Mouse (Mus musculus) cerebellum, postnatal 25 days (tissue): ENCODE data around the gene Grpel1.

ENCODE experiments used
- DNase-seq, 2 experiments: peaks; one replicate each; pipeline ENCODE4 v3.0.0; 2021; ENCODE audit warnings: mixed read lengths in 2 of 2

The Grpel1 gene

GRCm38 (mm10) chr5:36462810-36463209 is 2.0 kb upstream of the Grpel1 start:
- DNase-seq: peak; percentile 83 to 89

GRCm38 (mm10) chr5:36463391-36463790 is 1.4 kb upstream of the Grpel1 start:
- no peak for DNase-seq

- DNase-seq: no peak
Measured at GRCm38 (mm10) chr5:36465889-36466288, 1.1 kb downstream of the Grpel1 start.

DNA sequence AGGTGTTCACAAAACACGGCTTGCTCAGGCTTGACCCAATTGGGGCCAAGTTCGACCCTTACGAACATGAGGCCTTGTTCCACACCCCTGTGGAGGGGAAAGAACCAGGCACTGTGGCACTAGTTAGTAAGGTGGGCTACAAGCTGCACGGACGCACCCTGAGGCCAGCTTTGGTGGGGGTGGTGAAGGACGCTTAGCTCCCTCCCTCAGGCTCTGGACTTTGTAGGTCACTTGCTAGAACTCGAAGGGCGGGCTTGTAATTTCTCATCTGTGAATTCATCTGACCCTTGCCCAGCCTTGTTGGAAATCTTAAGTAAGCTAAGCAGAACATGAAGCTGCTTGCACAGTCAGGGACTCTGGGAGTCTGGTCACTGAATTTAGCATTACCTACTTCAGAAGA is 6.4 kb downstream of the Grpel1 start:
- DNase-seq: no peak

- DNase-seq: no peak
Measured at GRCm38 (mm10) chr5:36472876-36473655, 8.3 kb downstream of the Grpel1 start.

- peak; percentile 70 to 83 for DNase-seq
Measured at GRCm38 (mm10) chr5:36474283-36474682, 9.5 kb downstream of the Grpel1 start.

GRCm38 (mm10) chr5:36477486-36477885 is 12.7 kb downstream of the Grpel1 start:
- no peak for DNase-seq

DNA sequence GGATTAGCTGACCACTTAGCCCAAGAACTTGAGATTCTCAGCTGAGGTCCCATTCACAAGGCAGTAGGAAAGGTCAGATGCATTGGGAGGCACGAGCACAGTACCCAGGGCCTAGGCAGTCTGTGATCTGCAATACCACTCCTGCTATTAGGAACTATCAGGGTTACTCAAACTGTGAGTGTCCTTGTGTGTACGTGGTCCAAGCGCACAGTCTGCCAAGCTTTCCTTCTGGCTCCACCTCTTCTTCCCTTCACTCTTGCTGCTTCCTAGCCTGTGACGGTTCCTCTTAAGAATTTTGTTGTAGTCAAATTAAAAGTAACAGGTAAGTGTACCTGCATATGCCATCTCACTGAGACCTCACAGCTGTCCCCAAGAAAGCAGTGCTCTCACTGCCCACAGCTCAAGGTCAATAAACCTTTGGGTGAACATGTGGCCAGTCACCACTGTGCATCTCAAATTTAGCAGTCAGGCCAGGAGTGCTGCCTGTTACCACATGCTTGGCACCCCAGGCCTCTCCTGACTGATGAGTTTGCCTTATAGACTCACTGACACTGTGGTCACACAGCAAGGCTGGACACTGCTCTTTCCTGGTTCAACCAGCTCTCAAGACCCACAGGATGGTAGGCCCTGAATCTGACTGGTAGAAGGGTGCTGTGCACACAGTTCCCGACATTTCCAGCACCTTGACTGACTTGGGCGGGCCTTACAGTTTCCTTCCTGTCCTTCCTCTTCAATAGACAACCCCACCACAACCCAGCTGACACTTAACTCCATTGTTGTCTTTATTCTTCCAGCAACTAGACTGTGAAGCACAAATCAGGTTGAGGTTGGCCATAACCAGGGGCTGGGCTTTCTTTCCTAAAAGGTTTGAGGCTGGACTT is 14.0 kb downstream of the Grpel1 start:
- DNase-seq: no peak

- no peak for DNase-seq
Measured at GRCm38 (mm10) chr5:36479735-36480134, 14.9 kb downstream of the Grpel1 start.

DNA sequence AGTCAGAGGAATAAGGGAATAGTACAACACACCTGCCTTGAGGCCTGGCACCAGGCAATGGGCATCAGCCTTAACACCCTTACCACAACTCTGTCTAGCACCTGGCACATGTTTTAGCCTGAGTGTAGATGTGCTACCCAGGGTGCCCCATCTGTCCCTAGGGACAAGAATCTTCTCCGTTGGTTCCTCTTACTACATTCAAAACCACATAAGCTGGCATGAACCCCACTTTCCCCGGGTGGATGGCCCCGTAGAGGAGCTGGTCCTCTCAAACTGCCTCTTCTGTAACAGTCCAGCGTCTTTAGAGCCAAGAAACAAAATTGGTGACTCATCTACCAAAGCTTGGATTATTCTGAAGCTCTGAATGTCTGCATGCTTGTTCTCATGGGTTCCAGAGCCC is 15.6 kb downstream of the Grpel1 start:
- no peak for DNase-seq

- no peak for DNase-seq
Measured at GRCm38 (mm10) chr5:36481114-36481513, 16.3 kb downstream of the Grpel1 start.

GRCm38 (mm10) chr5:36483203-36484101 is 18.7 kb downstream of the Grpel1 start:
- DNase-seq: peak in 1 of 2 experiments; percentile 66

DNA sequence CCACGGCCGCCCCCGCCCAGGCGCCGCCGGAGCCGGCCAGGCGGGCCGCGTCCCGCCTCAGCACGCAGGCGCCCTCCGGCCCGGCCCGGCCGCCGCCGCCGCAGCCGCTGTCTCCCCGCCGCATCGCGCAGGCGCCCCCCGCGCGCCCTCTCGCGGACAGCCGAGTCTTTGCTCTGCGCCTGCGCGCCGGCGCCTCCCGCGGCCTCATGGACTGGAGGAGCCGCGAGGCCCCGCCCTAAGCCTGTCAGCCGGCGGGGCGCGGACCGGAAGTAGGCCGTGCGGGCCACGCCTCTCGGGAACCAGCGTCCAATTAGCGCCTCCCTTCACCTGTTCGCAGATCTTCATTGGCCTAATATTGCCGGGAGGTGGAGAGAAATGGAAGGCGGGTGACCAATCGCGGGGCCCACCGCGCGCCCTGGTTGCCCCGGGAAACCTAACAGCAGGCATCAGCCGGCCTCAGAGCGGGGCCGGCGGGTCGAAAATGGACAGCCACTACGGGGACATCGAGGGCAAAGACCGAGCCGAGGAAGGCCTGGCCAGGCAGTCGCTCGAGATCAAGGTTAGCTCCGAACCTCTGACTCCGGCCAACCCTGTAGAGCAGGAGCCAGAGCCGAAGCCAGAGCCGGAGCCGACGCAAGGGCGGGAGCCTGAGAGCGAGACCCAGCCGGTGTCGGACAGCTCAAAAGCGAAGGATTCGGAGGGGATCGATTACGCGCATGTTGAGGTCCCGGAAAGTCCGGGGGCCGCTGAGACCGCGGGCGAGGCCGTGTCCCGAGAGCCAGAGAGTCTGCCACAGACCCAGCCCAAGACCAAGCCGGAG is 19.6 kb downstream of the Grpel1 start, which contains the start of the genes Tada2b and Ccdc96:
TSS of gene Tada2b (minus strand) at position 115 of the 820 bp plus-strand sequence.
TSS of gene Ccdc96 (plus strand) at position 418 of the 820 bp plus-strand sequence.
- peak; percentile 97 to 99 for DNase-seq

GRCm38 (mm10) chr5:36485306-36485705 is 20.5 kb downstream of the Grpel1 start:
- DNase-seq: no peak

DNA sequence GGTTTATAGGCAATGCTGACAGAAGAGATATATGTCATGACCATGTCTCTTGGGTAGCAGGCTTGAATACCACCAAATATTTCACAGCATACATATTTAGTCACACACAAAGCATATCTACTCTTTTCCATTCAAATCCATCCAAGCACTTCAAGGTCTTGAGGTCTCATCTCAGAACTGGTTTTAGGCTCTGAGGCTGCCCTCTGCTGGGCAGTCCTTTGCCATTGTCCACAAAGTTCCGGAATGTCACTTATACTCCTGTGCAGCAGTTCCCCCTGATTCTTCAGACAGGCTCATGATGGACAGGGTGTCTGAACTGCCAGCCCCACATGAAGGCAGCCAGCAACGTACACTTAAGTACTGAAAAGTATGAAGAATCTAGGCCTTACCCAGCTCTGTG is 24.4 kb downstream of the Grpel1 start:
- DNase-seq: peak in 1 of 2 experiments; percentile 59

DNA sequence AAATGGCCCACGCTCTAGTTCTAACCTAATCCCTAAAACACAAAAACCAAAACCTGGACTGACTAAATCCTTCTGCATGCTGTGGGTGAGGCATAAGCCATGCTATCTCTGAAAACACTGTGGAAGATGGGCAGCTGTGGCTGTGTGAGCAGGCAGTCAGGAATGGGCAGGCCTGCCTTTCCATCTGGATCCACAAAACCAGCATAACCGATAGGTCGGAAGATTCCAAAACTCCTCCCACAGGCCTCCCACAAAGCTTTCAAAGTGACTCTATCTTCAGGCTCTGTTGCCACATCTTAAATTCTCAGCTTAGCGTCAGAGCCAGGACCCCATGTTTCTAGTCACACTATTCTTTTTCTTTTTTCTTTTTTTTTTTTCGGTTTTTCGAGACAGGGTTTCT is 29.1 kb downstream of the Grpel1 start:
- DNase-seq: no peak

GRCm38 (mm10) chr5:36494709-36495108 is 29.9 kb downstream of the Grpel1 start:
- DNase-seq: no peak

GRCm38 (mm10) chr5:36505235-36505634 is 40.4 kb downstream of the Grpel1 start:
- no peak for DNase-seq

DNA sequence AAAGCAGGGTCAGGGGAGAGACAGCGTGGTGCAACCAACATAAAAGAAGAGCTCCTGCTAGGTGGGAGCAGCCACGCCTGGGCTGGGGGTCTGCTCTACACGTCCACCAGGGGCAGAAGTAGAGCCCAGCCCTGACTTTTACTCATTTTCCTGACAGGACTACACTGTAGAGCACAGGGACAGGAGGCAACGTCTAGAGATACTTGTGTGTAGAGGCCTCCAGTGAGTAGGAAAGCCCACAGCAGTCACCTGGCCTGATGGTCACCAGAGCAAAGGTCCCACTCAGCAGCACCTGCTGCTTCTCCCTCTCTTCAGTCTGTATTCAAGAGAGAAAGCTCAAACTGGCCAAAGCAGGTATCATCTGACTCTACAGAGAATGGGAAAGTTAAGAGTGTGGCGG is 40.8 kb downstream of the Grpel1 start:
- no peak for DNase-seq

DNA sequence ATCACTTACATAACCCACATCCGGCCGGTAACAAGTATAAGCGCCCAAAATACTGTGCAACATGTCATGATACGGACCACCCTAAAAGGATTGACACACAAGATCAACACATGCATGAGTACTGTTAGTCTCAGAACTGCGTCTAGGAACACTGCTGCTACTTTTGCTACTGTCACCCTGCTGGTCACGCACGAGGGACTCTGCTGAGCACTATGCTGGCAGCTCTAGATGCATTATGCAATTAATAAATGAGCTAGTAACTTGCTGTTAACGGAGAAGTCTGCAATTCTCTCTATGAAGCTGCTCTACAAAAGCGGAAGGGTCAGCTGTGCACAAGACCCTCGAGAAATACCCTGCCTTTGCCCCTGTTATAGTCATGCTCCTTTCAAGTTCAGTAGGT is 43.6 kb downstream of the Grpel1 start:
- DNase-seq: no peak

GRCm38 (mm10) chr5:36510956-36511355 is 46.2 kb downstream of the Grpel1 start:
- no peak for DNase-seq

DNA sequence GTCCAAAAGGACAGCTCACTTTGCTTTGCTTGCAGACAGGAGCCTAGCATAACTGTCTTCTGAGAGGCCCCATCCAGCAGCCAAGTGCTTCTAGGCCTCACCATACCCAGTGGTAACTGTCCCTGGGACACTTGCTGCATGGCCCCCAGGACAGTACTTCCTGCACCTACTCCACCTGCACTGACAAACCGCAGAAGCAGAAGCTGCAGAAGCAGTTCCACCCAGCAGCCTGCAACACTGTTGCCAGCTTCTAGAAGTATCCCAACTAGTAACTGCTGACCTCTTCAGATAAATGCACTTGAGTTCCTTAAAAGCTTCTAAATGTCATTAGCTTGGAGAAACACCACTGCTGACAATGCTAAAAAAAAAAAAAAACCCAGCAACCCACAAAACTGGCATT is 50.3 kb downstream of the Grpel1 start:
- DNase-seq: no peak
